Mouse (Mus musculus): ENCODE measurements at regions not wholly inside any gene's neighbourhood (a gene's known extent, or its start where the extent isn't known, plus 50 kb on each side); places are given as distances from the start of the nearest gene placed in this dataset.
"Not testable (repeated sequence)": the region's sequence is repeated elsewhere in the genome, so short reads cannot be mapped to it uniquely, and the experiment has no call there.

DNA sequence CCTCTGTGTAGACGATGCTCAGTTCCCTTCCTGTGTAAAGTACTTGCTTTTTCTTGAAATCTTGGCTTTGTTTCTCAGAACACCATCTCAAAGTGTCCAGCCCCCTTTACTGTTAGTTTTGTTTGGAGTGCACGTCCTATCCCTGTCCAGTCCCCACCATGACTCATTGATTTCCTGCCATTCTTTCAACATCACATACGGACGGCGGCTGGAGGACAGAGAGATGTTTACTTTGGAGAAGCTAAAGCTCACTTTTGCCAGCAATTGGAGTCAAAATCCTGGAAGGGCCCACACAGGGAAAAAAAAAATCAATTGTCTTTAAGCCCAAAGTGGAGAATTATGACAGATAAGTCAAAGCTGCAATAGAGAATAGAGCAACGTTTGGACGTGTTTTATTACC is 51.8 kb downstream of the Gm5426 start:
- no peak for DNase-seq

DNA sequence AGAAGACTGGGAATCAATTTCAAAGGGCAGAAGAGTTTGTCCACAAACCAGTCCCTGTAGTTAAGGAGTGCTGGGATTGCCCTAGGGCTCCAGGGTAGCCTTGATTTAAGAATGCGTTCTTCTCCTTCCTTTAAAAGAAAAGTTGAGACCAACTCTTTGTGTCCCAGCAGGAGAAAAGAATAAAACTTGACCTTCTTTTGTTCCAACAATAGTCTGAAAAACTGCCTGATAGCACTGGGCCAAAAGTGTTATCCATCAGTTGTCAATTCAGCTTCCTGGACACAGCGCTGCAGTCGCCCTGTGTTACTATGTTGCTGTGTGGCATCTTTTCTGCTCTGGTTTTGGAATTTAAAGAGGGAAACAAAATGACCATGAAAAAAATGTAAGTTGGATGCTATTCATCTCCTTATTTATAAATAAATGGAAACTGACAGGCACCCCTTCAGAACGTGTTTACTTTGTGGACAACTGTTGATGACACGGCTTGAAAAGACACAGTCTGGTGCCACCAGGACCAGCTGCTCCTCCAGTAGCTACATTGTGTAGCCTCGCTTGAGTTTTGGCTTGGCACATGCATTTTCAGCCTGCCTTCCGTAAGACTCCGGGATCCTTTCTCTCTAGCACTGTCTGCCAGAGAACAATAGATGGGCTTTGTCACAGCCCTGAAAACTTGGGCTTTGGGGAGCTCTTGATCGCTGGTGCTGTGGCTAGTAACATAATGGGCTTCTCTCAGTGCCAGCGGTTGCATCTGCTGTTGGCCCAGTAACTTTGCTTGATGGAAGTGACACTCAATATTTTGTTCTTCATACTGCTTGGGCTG is 54.0 kb downstream of the Gm5426 start:
- DNase-seq = peak; percentile 32

DNA sequence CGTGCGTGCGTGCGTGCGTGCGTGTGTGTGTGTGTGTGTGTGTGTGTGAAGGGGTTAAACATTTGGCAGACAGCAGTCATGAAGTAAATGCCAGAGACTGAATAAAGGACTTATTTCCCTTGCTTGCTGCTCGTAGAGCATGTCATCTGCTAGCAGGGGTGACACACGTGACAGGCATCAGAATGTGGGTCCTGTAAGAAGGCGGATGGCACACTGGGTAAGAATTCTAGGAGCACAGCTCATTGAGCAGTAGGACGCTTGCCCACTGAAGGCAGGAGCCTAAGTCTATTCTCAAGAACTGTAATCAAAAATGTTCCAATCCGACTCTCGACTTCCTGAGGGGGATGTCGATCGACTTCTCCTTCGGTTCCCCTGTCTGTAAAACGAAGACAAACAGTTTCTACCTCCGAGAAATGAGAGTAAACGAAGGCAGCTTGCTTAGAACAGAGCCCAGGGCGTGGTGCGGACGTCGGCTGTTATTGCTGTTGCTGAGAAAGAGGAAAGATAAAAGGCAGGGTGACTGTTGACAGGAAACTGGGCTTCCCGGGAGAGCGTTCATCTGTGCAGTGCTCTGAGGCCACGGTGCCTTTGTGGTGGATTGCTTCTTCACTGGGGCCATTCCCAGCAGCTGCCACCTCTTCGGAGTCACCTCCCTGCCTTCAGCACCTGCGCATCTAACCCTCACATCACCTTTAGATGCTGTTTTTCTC is 64.7 kb downstream of the Gm5426 start:
- DNase-seq = no peak

DNA sequence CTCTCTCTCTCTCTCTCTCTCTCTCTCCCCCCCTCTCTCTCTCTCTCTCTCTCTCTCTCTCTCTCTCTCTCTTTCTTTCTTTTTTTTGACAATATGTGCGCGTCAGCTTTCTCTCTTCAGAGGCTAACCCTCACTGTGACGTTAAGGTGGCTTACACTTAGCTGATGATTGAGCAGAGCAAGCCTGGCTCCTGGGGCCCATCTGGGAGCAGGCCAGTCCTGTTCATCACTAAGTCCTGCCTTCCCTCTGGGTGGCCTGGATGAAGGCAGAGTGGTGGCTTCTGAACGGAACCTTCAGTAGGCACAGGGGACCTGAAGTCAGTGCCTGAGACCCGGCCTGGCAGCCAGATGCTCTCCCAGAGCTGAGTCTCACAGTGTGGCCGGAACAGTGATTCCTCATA is 65.5 kb downstream of the Gm5426 start:
- DNase-seq = no peak

DNA sequence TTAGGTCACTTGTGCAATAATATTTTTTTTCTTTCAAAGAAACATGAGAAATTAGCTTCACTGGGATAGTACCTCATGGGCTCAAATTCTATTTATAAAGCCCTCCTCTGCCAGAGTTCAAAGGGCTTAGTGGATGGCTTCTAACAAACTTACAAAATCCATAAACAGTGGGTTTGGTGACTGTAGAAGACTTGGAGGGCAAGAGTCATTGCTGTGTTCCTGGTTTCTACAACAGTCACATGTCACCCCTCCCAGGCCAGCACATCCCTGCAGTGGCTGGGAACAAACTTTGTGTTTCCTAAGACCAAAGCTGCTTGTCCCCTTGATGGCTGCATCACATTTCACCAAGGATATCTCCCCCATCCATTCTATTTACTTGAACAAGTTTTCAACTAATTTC is 66.5 kb downstream of the Gm5426 start:
- DNase-seq = no peak

DNA sequence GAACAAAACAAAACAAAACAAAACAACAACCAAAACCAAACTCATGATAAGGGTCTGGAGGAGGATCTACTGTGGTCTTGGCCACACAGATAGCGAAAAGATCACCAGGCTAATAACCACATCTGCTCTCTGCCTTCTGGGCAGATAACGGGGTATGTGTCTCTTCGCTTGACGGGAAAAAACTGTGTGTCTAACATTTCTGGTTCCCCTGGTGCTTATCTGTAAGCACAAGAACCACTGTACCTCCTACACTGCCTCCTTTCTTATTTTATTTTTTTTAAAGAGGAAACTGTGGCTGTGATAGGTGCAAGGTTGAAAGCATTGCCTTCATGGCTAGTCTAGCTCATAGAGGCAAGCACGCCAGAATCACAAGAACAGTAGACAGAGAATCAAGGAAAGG is 67.8 kb downstream of the Gm5426 start:
- DNase-seq = no peak

DNA sequence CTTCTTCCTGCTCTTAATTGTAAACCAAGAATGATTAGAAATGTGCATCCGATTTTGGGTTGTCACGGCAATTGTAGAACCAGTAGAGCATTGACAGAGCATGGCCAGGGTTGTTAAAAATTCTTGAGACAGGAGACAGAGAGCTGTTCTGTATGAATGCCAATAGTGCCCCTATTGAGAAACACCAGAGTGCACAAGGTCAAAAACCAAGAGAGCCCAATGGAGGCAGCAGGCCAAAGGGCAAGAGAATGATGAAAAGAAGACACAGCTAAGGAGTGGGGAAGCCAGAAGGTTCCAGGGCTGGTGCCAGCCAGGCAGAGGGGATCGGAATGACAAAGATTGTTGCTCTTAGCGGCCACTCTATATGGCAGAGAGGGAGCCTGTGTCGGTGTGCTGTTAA is 72.8 kb downstream of the Gm5426 start:
- no peak for DNase-seq

DNA sequence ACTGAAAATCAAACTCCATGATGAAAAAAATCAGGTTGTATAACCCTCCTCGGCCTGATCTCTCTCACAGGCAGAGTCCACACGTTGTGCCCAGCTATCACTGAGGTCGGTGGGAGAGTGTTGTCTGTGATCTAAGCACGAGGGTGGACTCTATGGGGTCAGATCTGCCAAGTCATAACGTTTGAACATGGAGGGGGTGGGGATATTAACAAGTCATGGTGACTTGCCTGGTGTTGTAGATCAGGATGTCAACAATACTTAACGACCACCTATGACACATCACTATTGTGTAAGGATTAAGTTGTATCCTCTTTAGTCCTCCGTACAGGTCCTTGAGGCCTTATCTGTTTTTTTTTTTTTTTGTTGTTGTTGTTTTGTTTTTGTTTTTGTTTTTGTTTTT is 74.8 kb downstream of the Gm5426 start:
- no peak for DNase-seq

DNA sequence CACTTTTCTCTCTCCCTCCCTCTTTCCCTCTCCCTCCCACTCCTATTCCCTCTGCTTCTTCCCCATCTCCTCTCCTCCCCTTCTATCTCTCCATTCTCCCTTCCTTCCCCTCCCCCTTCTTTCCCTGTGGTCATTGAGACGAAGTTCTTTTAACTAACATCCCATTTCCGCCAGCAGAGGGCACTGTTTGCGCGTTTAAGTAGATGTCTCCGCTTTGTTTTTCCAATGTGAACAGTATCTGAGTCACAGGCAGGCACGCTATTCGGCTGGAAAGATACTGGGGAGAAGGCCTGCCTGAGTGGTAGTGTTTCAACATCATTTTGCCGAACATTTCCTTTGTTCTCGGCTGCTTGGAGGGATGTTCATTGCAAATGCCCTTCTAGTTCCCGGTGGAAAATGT is 77.5 kb downstream of the Gm5426 start:
- peak; percentile 88 for DNase-seq

DNA sequence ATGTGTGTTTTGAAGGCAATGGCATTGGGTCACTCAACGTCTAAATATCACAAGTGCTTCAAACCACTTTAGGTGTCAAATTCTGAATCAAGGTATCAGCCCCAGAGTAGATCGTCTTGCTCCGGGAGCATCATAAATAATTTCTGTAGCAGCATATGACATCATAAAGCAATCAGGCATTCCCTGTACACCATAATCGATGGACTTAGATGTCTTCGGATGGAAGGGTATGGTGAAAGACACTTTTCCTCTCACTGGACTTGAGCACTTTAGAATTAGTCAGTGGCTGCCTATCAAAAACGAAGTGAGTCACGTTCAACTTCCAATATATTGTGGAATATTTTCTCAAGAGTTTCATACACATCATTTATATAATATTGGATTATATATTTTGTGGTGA is 77.9 kb downstream of the Gm5426 start:
- no peak for DNase-seq

DNA sequence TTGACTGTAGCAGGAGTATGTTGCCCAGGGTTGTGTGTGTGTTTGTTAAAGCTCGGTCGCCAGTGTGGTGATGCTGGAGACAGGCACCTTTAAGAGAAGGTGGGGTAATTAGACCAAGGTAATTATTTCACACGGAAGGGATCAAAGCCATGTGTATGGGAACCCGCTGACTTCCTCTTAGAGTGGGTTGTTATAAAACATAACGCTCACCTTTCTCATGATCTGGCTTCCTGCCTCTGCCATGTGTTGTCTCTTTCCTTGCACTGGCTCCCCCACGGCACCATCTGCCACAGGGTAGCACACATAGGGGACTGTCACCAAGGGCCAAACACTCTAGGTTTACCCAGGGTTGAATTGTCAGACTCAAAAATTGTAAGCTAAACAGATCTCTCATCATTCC is 78.5 kb downstream of the Gm5426 start:
- peak; percentile 31 for DNase-seq

DNA sequence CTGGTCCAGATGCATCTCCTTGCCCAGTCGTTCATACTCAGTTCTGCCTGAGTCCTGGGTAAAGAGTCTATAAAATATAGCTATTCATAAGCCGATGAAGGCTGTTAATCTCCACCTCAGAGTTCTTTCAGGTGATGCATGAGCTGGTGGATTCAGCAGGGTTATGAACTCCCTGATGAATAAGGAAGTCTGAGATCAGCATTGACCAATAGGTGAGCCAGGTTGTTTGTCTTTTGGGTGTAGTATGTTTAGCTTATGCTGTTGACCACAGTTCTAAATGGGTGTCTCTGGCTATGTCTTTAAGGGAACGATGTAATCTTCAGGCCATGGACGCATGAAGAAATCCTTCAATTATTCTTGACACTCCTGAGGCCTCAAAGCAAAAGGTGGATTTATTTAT is 84.3 kb downstream of the Gm5426 start:
- no peak for DNase-seq

DNA sequence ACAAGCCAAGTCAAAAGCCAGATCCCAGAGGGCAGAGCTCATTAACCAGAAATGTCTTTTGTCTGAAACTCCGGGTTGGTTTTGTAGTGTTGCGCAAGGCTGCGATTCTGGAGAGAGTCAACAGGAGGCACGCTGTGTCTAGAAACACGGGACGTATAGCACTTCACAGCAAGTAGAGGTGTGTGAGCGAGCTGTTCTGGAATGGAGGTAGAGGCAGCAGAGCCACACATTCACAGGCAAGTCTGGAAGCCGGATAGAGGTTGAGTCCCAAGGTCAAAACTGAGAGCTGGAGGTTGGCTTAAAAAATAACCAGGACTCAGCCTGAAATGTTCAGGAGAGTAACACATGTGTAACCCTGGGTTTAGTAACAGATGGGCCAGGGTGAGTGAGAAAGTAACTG is 94.0 kb downstream of the Gm5426 start:
- no peak for DNase-seq

DNA sequence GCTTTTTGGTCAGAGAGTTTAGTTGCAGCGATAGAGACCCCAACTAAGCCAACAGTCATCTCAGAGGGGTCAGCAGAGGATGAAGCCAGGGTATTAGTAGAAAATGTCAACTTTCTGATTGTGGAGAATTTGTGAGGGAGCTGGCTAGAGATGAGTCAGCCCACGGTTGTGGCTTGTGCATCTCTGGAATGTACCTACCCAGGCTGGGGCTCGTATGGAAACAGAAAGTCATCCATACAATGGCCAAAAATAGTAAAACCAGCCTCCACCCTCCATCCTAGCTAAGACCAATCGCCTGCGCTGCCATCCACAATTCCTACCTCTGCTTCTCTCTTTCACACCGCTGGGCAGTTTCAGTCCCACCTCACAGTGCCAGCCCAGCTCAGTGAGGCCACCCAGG is 94.9 kb downstream of the Gm5426 start:
- DNase-seq = no peak

DNA sequence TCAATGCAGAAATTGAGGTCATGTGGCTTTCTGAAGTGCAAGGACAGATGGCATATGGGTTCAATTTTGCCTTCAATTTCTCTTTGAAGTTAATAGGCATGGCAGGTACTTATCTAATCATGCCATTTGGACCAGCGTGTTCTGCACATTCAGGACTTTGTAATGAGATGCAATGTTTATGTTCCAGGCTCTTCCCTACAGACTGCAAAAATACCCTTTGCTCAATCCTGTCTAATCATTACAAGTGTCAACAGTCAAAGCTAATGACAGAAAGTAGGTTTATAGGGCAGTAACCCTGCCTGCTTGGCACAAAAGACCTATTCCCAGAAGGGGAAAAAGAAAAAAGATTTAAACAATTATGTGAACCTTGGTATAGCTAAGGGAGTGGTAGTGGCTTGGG is 96.5 kb downstream of the Gm5426 start:
- no peak for DNase-seq

DNA sequence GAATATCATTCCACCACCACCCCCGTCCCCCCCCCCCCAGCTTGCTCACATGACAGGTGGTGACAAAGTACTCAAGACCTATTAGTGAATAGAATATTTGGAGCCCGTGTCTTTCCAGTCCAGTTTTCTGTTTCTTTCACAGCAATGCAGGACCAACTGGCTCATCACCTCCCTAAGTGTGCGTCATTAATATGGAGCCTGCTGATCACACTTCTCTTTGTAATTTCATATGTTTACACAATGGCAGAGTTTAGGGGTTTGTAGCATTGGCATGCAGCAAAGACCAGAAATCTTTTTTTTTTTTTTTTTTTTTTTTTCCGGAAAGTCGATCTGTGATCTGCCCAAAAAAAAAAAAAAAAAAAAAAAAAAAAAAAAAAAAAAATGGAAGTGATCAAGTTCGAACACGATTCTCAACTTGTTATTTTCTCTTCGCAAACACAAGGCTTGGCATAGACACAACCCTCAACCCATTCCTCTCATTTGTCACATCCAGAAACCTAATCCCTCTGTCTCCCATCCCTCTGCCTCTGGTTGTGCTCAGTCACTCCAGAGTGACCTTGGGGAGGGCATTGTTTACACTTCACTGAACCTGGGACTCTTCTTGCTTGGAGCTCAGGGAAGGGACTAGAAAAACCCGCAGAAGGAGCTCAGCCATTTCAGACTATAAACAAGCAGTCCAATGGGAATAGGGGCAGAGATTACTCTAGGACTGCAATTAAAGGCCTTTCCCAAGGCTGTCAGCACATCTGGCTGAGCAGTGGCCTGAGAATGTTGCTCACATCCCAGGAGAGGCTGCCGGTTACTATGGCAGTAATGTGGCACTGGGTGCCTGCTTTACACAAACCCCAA is 98.4 kb downstream of the Gm5426 start:
- no peak for DNase-seq

DNA sequence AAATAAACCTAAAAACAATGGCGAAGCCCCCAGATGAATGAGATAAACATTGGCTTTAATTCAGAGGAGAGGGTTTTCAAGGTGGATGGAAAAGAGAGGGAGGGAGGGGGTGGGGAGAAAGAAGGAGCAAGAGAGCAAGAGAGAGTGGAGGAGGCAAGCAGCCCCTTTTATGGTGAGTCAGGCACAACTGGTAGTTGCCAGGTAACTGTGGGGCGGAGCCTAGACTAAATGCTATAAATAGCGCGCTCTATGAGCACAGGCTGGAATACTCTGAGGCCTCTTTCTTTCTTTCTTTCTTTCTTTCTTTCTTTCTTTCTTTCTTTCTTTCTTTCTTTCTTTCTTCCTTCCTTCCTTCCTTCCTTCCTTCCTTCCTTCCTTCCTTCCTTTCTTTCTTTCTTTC is 99.6 kb downstream of the Gm5426 start:
- not testable (repeated sequence) for DNase-seq

DNA sequence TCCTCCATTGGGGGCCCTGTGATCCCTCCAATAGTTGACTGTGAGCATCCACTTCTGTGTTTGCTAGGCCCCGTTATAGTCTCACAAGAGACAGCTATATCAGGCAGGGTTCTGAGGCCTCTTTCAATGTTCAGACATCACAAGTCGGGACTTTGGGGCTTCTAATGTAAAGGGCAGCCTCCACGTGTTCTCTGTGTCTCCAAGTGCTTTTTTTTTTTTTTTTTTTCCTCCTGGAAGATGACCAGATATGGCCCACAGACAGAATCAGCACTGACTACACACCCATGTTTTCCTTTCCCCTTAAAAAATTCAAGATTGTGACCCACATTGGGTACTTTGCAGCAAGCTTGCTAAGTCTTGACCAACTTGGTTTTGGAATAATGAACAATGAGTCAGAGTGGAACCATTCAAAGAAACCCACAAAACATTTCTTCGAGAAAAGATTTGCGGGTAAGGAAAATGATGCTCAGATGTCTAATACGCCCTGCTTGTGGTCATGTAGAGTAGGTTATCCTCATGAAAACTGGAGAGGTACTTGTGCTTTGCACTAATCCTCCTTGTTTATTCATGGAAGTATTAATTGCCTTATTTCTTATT is 100.5 kb downstream of the Gm5426 start:
- DNase-seq = no peak

DNA sequence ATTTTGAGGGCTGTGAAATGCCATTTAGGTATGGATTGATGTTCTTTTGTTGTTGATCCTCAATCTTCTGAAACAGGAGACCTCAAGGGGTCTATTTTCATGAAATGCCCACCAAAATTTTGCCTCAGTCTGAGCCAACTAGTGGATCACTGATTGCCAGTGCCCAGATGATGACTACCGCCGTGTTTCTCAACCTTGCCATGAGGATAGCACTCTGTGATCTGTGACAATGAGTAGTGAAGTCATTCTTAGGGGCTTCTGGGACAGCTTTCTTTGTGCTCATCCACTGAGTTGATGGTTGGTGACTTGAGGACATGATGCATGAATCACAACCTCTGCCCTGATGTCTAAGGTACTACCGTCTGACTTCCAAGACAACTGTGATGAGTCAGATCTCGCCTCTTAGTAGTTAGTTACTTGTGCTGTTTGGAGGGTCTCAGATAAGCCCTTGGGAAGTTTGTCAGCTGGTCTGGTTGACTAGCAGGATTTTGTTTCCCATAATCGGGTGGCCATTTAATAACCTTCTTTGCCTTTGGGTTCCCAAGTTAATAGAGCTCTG is 101.2 kb downstream of the Gm5426 start:
- no peak for DNase-seq

DNA sequence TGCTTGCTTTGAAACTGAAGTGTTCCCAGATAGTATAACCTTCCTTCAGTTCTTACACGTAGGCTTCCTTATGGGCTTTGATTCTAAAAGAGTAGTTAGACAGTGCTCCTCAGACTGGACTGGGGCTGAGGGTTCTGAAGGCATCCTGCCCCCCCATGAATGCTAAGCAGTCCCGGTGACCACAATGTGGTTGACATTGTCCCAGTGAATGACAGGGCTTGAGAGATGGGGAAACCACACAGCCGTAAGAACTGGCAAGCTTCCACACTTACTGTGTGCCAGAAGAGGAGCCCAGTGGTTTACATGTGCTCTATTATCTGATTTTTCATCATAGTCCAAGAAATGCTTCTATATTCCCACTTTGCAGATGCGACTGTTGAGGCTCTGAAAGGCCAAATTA is 101.8 kb downstream of the Gm5426 start:
- no peak for DNase-seq

DNA sequence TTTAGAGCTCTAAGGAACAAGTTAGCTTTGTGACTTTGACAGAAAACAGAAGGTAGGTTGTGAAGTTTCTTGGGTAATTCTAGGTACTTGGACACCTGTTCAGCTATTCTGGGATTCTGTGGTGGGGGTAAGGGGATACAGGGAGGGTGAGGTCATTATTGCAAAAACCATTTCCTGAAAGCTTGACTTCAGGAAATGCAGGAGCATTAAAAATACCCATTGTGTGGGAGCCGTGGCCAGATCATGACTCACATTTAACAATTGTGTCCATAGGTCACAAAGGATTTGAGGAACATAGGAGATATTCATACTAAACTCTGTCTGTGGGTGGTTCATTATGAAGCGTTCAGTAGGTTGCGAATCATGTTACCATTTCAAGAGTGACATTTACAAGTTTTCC is 102.4 kb downstream of the Gm5426 start:
- DNase-seq = no peak

DNA sequence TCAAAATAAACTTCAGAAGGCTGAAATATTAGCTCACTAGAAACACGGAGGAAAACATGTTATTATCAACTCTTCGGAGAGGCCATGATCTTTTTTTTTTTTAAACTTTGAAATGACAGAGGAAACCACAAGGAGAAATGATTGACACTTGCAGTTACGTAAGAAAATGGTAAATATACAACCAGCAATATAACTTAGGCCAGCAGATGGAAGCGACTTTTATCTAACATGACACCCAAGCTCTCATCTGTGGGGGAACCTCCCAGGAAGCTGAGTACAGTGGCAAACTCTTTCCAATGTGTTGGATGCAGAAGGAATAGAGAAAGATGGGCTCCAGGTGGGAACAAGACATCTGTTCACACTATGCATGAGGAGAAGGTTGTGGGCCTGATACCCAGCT is 104.2 kb downstream of the Gm5426 start:
- DNase-seq = no peak

DNA sequence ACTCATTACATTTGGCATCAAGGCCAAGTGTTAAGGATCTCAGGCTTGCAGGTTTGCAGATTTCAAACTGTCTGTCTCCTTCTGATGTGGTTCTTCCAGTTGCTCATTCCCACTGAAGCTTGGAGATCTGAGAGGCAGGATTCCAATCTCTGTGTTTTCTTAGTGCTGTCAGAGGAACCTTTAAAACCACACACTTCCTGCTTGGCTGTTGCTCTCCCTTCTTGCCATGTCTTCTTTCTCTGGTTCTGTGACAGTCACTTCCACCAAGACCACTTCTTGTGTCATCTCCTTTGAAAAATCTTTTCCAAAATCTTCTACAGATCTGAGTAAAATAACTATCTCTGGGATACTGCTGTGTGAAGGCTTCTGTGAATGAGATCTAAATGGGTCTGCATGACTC is 117.3 kb downstream of the Gm5426 start:
- no peak for DNase-seq
